Mouse (Mus musculus) embryonic facial prominence, embryonic 15.5 days (tissue): ENCODE measurements around the gene Ncoa6. TPM values are rescaled to one million over a fixed set of nuclear protein-coding genes. Genes with fewer than 3 reads are reported as not detected.
A peak's percentile ranks its signal among the peaks of the same experiment; 100 is the strongest.

Source experiments
- ATAC-seq: fragments of 200-750 bp; cut with Nextera tagmentation; 2 replicates; pipeline ENCODE4 v1.8.0; 2017; ENCODE audit warnings: low read depth, moderate TSS enrichment; ENCODE audit not compliant: insufficient number of reproducible peaks, low FRiP score, low TSS enrichment
- H3K27ac ChIP-seq: fragments of 300-500 bp; sonication (generic); replicated peaks from 2 replicates; pipeline ENCODE4 v1.5.1; 2015; ENCODE audit warnings: mild to moderate bottlenecking, inconsistent platforms
- H3K27me3 ChIP-seq: fragments of 300-500 bp; sonication (generic); 2 replicates; pipeline ENCODE4 v1.6.1; 2015; ENCODE audit warnings: inconsistent platforms
- H3K36me3 ChIP-seq: fragments of 300-500 bp; sonication (generic); 2 replicates; pipeline ENCODE4 v1.6.1; 2015; ENCODE audit warnings: mild to moderate bottlenecking, inconsistent platforms
- H3K4me1 ChIP-seq: fragments of 300-500 bp; sonication (generic); 2 replicates; pipeline ENCODE4 v1.6.1; 2015; ENCODE audit warnings: inconsistent platforms
- H3K4me2 ChIP-seq: fragments of 300-500 bp; sonication (generic); replicated peaks from 2 replicates; pipeline ENCODE4 v1.6.1; 2015; ENCODE audit warnings: mild to moderate bottlenecking, inconsistent platforms
- H3K4me3 ChIP-seq: fragments of 300-500 bp; sonication (generic); replicated peaks from 2 replicates; pipeline ENCODE4 v1.5.1; 2015; ENCODE audit warnings: mild to moderate bottlenecking, inconsistent platforms
- H3K9ac ChIP-seq: fragments of 300-500 bp; sonication (generic); 2 replicates; pipeline ENCODE4 v1.6.1; 2015; ENCODE audit warnings: inconsistent platforms
- H3K9me3 ChIP-seq: fragments of 300-500 bp; sonication (generic); replicated peaks from 2 replicates; pipeline ENCODE4 v1.6.1; 2016; ENCODE audit warnings: inconsistent platforms
- WGBS: fragments of 180-500 bp; shearing (Covaris S2); methylation state at CpG from one replicate; pipeline ENCODE4 v1.1.7; 2015; 5-methylcytosine and 5-hydroxymethylcytosine counted together
- polyA plus RNA-seq: library from polyadenylated mRNA; unstranded; fragments of >200 nt; fragmentation: Nextera tagmentation; extraction: Ambion mirVana; gene quantifications from 2 replicates; pipeline ENCODE4 v1.2.1, GENCODE M21; 2015

The Ncoa6 gene
- polyA plus RNA-seq, 1 experiment from 2014 or later = 19.9 TPM

DNA sequence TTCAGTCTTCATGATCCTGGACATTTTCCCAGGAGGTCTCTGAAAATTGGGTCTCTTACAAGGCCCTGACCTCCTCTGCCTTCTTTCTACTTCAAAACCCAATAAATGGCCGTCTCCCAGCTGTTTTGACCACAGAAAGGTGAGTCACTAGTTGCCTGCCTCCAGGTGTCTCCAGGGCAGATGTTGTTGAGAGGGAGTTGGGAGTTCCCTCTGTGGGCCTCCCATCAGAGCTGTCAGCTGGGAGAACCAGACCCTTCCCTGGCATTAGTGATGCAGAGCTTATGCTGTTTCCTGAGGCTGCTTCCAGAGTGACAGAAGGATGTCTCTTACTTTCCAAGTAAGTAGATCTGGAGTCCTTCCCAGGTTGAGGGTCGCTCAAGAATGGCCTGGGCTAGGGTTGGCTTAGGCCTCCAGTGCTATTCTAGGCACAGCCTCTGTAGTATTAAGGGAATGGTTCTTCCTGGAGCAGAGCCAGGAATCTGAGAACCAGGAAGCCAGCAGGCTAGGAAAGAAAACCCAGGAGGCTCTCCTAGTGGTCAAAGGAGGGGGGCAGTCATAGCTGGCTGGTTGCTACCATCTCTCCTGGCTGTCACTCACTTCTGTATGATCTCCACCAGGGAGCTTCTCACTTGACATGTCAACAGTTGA lies 90.8 kb downstream of the Ncoa6 start:
- no peak for ATAC-seq
- Histone ChIP-seq H3K4me3 (peak overlapping the region; percentile 80; the same call in 1 of the 2 replicates), H3K4me2 (peak overlapping the region; percentile 85), H3K9me3 (no peaks in the 10 kb centered on the region), H3K36me3 (0 out of 2 replicates have a peak, but pooled peaks cover 1% of the 10 kb centered on the region), H3K27me3 (peaks cover 11% of the 10 kb centered on the region), H3K4me1 (peaks cover 41% of the 10 kb centered on the region), H3K9ac (no peak overlapping the region), H3K27ac (peak overlapping the region; percentile 96)
- WGBS = 64% methylated on average over 2 of the region's 2 CpGs

DNA sequence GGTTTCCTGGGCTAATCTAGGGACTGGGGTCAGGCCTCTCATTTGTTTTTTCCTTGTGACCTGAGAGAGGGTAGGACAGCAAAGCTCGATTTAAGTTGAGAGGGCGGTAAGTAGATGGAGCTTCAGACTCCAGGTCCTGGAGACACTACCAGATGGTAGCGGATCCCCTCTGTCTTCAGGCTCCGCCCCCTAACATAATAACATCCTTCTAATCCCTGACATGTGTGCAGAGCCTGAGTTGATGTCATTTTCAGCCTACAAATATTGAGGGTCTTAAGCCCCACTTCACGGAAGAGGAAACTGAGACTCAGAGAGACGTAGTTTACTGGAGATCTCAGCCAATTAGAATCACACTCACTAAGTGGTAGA lies 91.4 kb downstream of the Ncoa6 start:
- no peak for ATAC-seq
- peak overlapping the region; percentile 80 for H3K4me3 ChIP-seq
- H3K9me3 ChIP-seq = no peaks in the 10 kb centered on the region
- no peaks in the 10 kb centered on the region for H3K36me3 ChIP-seq
- H3K4me1 ChIP-seq = peaks cover 41% of the 10 kb centered on the region
- 18% methylated on average over 6 of the region's 6 CpGs for WGBS
- H3K9ac ChIP-seq = peak overlapping the region; percentile 87; the same call in 1 of the 2 replicates
- H3K27me3 ChIP-seq = peaks cover 11% of the 10 kb centered on the region
- H3K4me2 ChIP-seq = peak overlapping the region; percentile 85
- peak overlapping the region; percentile 96 for H3K27ac ChIP-seq

DNA sequence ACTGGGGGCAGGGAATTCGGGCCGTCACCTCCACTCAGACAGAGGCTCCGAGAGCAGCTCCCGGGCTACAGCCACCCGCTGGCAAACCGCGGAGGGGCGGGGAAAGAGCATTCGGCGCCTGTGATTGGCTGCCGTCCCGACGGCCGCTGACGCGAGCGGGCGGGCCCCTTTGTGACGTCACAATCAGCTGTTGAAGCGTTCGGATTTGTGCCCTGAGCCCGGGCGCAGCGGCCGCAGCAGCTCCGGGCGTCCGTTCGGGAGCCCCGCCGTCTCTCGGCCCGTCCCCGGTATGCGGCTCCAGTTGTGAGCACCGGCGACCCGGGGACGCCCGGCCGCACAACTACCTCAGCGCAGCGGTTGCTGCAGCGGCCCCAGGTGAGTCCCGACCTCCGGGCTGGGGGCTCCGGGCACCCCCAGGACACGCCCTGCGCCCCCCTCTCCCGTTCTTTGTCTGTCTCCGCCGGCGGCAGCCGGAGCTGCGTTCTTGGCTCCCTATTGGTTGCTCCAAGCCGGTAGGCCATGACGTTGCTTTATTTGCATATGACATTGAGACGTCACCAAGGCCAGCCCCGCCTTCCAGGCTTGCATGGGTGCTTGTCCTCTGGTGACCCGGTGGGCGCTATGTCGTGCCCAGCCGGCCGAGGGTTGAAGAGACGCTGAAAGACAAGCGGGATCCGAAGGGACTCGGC lies 91.9 kb downstream of the Ncoa6 start:
- peak; percentile 88 for ATAC-seq
- under 1% methylated on average over 68 of the region's 68 CpGs for WGBS
- Histone ChIP-seq H3K27me3 (peaks cover 11% of the 10 kb centered on the region), H3K4me1 (peaks cover 37% of the 10 kb centered on the region), H3K9me3 (no peaks in the 10 kb centered on the region), H3K36me3 (no peaks in the 10 kb centered on the region), H3K4me2 (peak overlapping the region; percentile 85), H3K27ac (peak overlapping the region; percentile 96), H3K9ac (peak overlapping the region; percentile 87), H3K4me3 (peak overlapping the region; percentile 80)

DNA sequence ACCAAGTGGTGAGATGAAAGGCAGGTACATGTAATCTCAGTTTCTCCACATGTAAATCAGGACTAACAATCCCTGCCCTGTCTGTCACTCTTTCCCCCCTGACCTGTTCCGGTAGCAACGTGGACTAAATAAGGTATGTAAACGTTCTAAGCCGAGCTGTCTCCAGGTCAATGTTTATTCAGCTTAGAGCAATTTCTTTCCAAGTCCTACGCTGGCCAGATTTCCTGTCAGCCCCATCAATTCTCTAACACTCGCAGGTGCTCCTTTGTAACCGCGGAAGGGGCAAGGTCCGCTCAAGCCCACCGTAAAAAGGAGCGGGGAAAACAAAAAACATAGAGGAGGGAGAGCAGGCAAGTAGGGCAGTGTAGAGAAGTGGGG lies 92.6 kb downstream of the Ncoa6 start:
- peaks cover 29% of the 10 kb centered on the region for H3K4me1 ChIP-seq

GRCm38 (mm10) chr2:155380261-155381059 lies 93.2 kb downstream of the Ncoa6 start, which contains the start of gene Trp53inp2:
TSS of gene Trp53inp2 (plus strand) at chr2:155381059.
- WGBS = 42% methylated on average over 8 of the region's 8 CpGs
- H3K9ac ChIP-seq = peak within 1 kb of the TSS; percentile 87
- peak within 1 kb of the TSS; percentile 96 for H3K27ac ChIP-seq
- no peaks in the 10 kb centered on the region for H3K9me3 ChIP-seq
- peaks cover 23% of the 10 kb centered on the region for H3K4me1 ChIP-seq
- no peak for ATAC-seq
- H3K27me3 ChIP-seq = peaks cover 11% of the 10 kb centered on the region
- peak within 1 kb of the TSS; percentile 85 for H3K4me2 ChIP-seq
- H3K36me3 ChIP-seq = no peaks in the 10 kb centered on the region
- H3K4me3 ChIP-seq = peak within 1 kb of the TSS; percentile 80

More for the DNA sequence above, 92.6 kb downstream of the Ncoa6 start:
- Histone ChIP-seq H3K4me3 (peak overlapping the region; percentile 80), H3K9me3 (no peaks in the 10 kb centered on the region), H3K36me3 (no peaks in the 10 kb centered on the region), H3K9ac (peak overlapping the region; percentile 87), H3K27me3 (peaks cover 11% of the 10 kb centered on the region), H3K4me2 (peak overlapping the region; percentile 85), H3K27ac (no peak overlapping the region)
- 1% methylated on average over 11 of the region's 11 CpGs for WGBS
- no peak for ATAC-seq

GRCm38 (mm10) chr2:155376191-155376590 lies 97.5 kb downstream of the Ncoa6 start:
- Histone ChIP-seq H3K4me3 (no peak overlapping the region), H3K27me3 (peaks cover 11% of the 10 kb centered on the region), H3K9ac (no peak overlapping the region), H3K27ac (no peak overlapping the region), H3K36me3 (no peaks in the 10 kb centered on the region), H3K4me2 (no peak overlapping the region), H3K9me3 (no peaks in the 10 kb centered on the region), H3K4me1 (peaks cover 5% of the 10 kb centered on the region)
- 76% methylated on average over 10 of the region's 10 CpGs for WGBS
- ATAC-seq = no peak

- no peak overlapping the region for H3K4me2 ChIP-seq
- no peaks in the 10 kb centered on the region for H3K36me3 ChIP-seq
- no peaks in the 10 kb centered on the region; the same call in 1 of the 2 replicates for H3K27me3 ChIP-seq
- no peak overlapping the region for H3K4me3 ChIP-seq
- ATAC-seq = no peak
- H3K27ac ChIP-seq = no peak overlapping the region
- H3K9me3 ChIP-seq = no peaks in the 10 kb centered on the region
- H3K9ac ChIP-seq = no peak overlapping the region
- no peaks in the 10 kb centered on the region for H3K4me1 ChIP-seq
Measured at GRCm38 (mm10) chr2:155374521-155374920, 99.2 kb downstream of the Ncoa6 start.

- Histone ChIP-seq H3K4me2 (no peak overlapping the region), H3K9me3 (no peaks in the 10 kb centered on the region), H3K27ac (no peak overlapping the region), H3K9ac (no peak overlapping the region), H3K4me3 (no peak overlapping the region), H3K36me3 (no peaks in the 10 kb centered on the region), H3K27me3 (no peaks in the 10 kb centered on the region; the same call in 1 of the 2 replicates), H3K4me1 (0 out of 2 replicates have a peak, but pooled peaks cover 3% of the 10 kb centered on the region)
- 63% methylated on average over 1 of the region's 1 CpGs for WGBS
- no peak for ATAC-seq
Measured at GRCm38 (mm10) chr2:155373886-155374285, 99.8 kb downstream of the Ncoa6 start.

- ATAC-seq = no peak
- no peaks in the 10 kb centered on the region for H3K9me3 ChIP-seq
- H3K27ac ChIP-seq = no peak overlapping the region
- 94% methylated on average over 1 of the region's 1 CpGs for WGBS
- 0 out of 2 replicates have a peak, but pooled peaks cover 3% of the 10 kb centered on the region for H3K4me1 ChIP-seq
- H3K36me3 ChIP-seq = no peaks in the 10 kb centered on the region
- H3K9ac ChIP-seq = no peak overlapping the region
- no peak overlapping the region for H3K4me3 ChIP-seq
- H3K27me3 ChIP-seq = no peaks in the 10 kb centered on the region; the same call in 1 of the 2 replicates
- H3K4me2 ChIP-seq = no peak overlapping the region
Measured at GRCm38 (mm10) chr2:155373302-155373701, 100.4 kb downstream of the Ncoa6 start.

DNA sequence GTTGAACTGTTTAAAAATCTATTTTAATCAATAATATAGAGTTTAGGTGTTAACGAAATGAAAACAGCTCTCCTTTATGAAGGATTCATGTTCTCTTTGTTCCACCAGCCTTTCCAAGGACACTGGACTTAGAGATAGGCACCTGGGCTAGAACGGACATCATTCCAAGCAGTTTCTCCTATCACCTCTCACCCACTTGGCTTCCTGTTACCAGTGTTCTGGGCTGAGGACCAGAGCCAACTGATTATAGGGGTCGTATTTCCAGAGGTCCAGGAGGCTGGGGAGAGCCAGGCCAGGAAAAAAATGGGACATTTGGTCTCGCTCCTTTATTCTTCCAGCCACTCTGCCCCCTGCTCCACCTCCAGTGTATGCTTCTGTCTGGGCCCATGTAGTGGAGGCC lies 101.2 kb downstream of the Ncoa6 start:
- no peak overlapping the region for H3K4me2 ChIP-seq
- no peaks in the 10 kb centered on the region for H3K36me3 ChIP-seq
- 0 out of 2 replicates have a peak, but pooled peaks cover 3% of the 10 kb centered on the region for H3K4me1 ChIP-seq
- no peak overlapping the region for H3K9ac ChIP-seq
- WGBS = 63% methylated on average over 4 of the region's 4 CpGs
- H3K9me3 ChIP-seq = no peaks in the 10 kb centered on the region
- no peak overlapping the region for H3K4me3 ChIP-seq
- no peak overlapping the region for H3K27ac ChIP-seq
- H3K27me3 ChIP-seq = no peaks in the 10 kb centered on the region
- ATAC-seq = no peak

- no peak for ATAC-seq
- Histone ChIP-seq H3K9ac (no peak overlapping the region), H3K4me3 (no peak overlapping the region), H3K4me1 (0 out of 2 replicates have a peak, but pooled peaks cover 3% of the 10 kb centered on the region), H3K4me2 (no peak overlapping the region), H3K27me3 (no peaks in the 10 kb centered on the region), H3K27ac (peak overlapping the region; percentile 13; the same call in 1 of the 2 replicates), H3K36me3 (no peaks in the 10 kb centered on the region), H3K9me3 (no peaks in the 10 kb centered on the region)
- WGBS = 55% methylated on average over 7 of the region's 7 CpGs
Measured at GRCm38 (mm10) chr2:155369333-155369883, 104.3 kb downstream of the Ncoa6 start.
